Mouse (Mus musculus) neural tube, embryonic 15.5 days (tissue): ENCODE results near the gene Cers6. TPM values are rescaled to one million over a fixed set of nuclear protein-coding genes. Genes with fewer than 3 reads are reported as not detected.

Experiments used
- ATAC-seq: fragments of 200-750 bp; cut with Nextera tagmentation; 2 replicates; pipeline ENCODE4 v1.8.0; 2017; ENCODE audit warnings: mild to moderate bottlenecking, moderate TSS enrichment, moderate library complexity; ENCODE audit not compliant: low FRiP score
- H3K27ac ChIP-seq: fragments of 300-500 bp; sonication (generic); replicated peaks from 2 replicates; pipeline ENCODE4 v1.5.1; 2015; ENCODE audit warnings: mild to moderate bottlenecking, inconsistent platforms
- H3K27me3 ChIP-seq: fragments of 300-500 bp; sonication (generic); replicated peaks from 2 replicates; pipeline ENCODE4 v1.6.1; 2015; ENCODE audit warnings: inconsistent platforms
- H3K36me3 ChIP-seq: fragments of 300-500 bp; sonication (generic); 2 replicates; pipeline ENCODE4 v1.6.1; 2015; ENCODE audit warnings: inconsistent platforms
- H3K4me1 ChIP-seq: fragments of 300-500 bp; sonication (generic); 2 replicates; pipeline ENCODE4 v1.6.1; 2015; ENCODE audit warnings: inconsistent platforms
- H3K4me2 ChIP-seq: fragments of 300-500 bp; sonication (generic); 2 replicates; pipeline ENCODE4 v1.6.1; 2015; ENCODE audit warnings: inconsistent platforms, mild to moderate bottlenecking, moderate library complexity
- H3K4me3 ChIP-seq: fragments of 300-500 bp; sonication (generic); replicated peaks from 2 replicates; pipeline ENCODE4 v1.5.1; 2015; ENCODE audit warnings: mild to moderate bottlenecking, inconsistent platforms
- H3K9ac ChIP-seq: fragments of 300-500 bp; sonication (generic); replicated peaks from 2 replicates; pipeline ENCODE4 v1.6.1; 2015; ENCODE audit warnings: mild to moderate bottlenecking, inconsistent platforms
- H3K9me3 ChIP-seq: fragments of 300-500 bp; sonication (generic); replicated peaks from 2 replicates; pipeline ENCODE4 v1.6.1; 2016; ENCODE audit warnings: inconsistent platforms
- WGBS: fragments of 180-500 bp; shearing (Covaris S2); methylation state at CpG from one replicate; pipeline ENCODE4 v1.1.7; 2015; ENCODE audit warnings: mixed read lengths; 5-methylcytosine and 5-hydroxymethylcytosine counted together
- polyA plus RNA-seq: library from polyadenylated mRNA; unstranded; fragments of >200 nt; fragmentation: Nextera tagmentation; extraction: Ambion mirVana; gene quantifications from 2 replicates; pipeline ENCODE4 v1.2.1, GENCODE M21; 2015

Cers6 gene
- polyA plus RNA-seq, 1 experiment from 2014 or later: 52.1 TPM

DNA sequence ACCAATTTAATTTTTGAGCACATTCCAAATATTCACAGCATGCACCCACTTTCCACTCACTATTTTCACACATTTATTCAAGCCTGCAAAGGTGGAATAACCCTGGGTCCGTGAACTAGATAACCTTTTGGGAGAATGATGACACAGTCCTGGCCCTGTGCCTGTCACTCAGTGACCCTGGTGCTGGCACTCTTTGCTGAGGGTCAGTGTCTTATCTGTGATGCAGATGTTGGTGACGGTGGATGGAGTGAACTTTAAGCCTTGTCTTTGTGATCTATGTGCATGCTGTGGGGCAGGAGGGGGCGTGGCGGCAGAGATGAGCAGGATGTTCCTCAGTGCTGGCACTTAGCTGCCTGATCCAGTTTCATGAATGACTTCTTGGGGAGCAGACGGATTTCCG is 41.3 kb downstream of the Cers6 start:
- Histone ChIP-seq H3K9ac (no peak overlapping the region), H3K36me3 (no peaks in the 10 kb centered on the region), H3K4me1 (no peaks in the 10 kb centered on the region), H3K27ac (no peak overlapping the region), H3K9me3 (no peaks in the 10 kb centered on the region), H3K27me3 (no peaks in the 10 kb centered on the region), H3K4me3 (no peak overlapping the region), H3K4me2 (no peak overlapping the region)
- ATAC-seq: 0 out of 2 replicates have a peak, but pooled peaks have one; percentile 31
- WGBS: 59% methylated on average over 6 of the region's 6 CpGs

DNA sequence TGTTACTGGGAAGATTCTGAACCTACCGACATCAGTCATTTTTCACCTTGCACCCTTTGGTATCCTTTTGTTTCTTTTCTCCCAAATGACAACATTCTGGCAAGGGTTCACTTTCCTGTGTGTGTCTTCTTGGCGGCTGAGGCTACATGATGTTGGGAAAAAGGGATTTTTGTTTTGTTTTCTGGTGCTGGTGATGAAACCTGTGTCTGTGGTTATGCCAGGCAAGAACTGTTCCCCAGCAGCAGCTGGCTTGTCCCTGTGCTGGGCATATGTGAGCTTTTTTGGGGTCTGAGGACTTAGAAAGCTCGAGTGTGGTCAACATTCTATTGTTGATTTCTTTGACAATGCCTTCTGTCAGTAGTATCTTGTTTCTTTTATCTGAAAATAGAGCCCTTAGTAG is 45.7 kb downstream of the Cers6 start:
- H3K4me2 ChIP-seq: no peak overlapping the region
- no peak for ATAC-seq
- no peaks in the 10 kb centered on the region for H3K27me3 ChIP-seq
- no peaks in the 10 kb centered on the region for H3K9me3 ChIP-seq
- no peak overlapping the region for H3K4me3 ChIP-seq
- no peak overlapping the region for H3K9ac ChIP-seq
- no peak overlapping the region for H3K27ac ChIP-seq
- no peaks in the 10 kb centered on the region; the same call in 1 of the 2 replicates for H3K4me1 ChIP-seq
- H3K36me3 ChIP-seq: no peaks in the 10 kb centered on the region
- 84% methylated on average over 3 of the region's 3 CpGs for whole genome bisulfite sequencing

GRCm38 (mm10) chr2:68907721-68908463 is 46.7 kb downstream of the Cers6 start:
- Histone ChIP-seq H3K9me3 (no peaks in the 10 kb centered on the region), H3K36me3 (no peaks in the 10 kb centered on the region), H3K4me1 (no peaks in the 10 kb centered on the region; the same call in 1 of the 2 replicates), H3K4me3 (no peak overlapping the region), H3K4me2 (no peak overlapping the region), H3K27me3 (no peaks in the 10 kb centered on the region), H3K9ac (no peak overlapping the region), H3K27ac (no peak overlapping the region)
- ATAC-seq: no peak
- 77% methylated on average over 11 of the region's 11 CpGs for WGBS

DNA sequence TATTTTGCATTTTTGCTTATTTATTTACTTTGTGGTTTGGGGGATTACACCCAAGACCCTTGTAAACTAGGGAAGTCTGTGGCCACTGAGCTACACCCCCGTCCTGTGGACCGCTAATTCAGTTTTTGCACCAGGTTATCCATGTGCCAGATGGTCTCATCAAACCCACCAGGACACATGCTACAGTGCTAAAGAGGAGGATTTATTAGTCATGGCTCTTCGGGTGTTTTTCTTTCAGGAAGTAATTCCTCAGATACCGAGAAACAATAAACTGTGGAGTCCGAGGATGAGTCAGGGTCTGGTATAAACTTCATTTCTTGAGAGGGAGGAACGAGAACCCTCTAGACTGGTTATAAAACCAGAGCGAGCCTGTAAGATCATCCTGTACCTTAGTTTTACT is 49.5 kb downstream of the Cers6 start:
- Histone ChIP-seq H3K36me3 (no peaks in the 10 kb centered on the region), H3K27me3 (no peaks in the 10 kb centered on the region), H3K27ac (no peak overlapping the region), H3K4me3 (no peak overlapping the region), H3K4me2 (no peak overlapping the region), H3K4me1 (no peaks in the 10 kb centered on the region; the same call in 1 of the 2 replicates), H3K9me3 (no peaks in the 10 kb centered on the region), H3K9ac (no peak overlapping the region)
- ATAC-seq: no peak
- 56% methylated on average over 7 of the region's 7 CpGs for WGBS

GRCm38 (mm10) chr2:68911587-68912483 is 50.6 kb downstream of the Cers6 start:
- Histone ChIP-seq H3K9ac (no peak overlapping the region), H3K4me1 (no peaks in the 10 kb centered on the region; the same call in 1 of the 2 replicates), H3K36me3 (no peaks in the 10 kb centered on the region), H3K27ac (no peak overlapping the region), H3K4me3 (no peak overlapping the region), H3K27me3 (no peaks in the 10 kb centered on the region), H3K4me2 (no peak overlapping the region), H3K9me3 (no peaks in the 10 kb centered on the region)
- WGBS: 88% methylated on average over 12 of the region's 12 CpGs
- ATAC-seq: peak; percentile 22; the same call in 1 of the 2 replicates

GRCm38 (mm10) chr2:68915742-68916141 is 54.5 kb downstream of the Cers6 start:
- H3K27me3 ChIP-seq: no peaks in the 10 kb centered on the region
- no peak overlapping the region for H3K4me2 ChIP-seq
- no peak for ATAC-seq
- H3K9ac ChIP-seq: no peak overlapping the region
- no peak overlapping the region for H3K4me3 ChIP-seq
- no peaks in the 10 kb centered on the region for H3K4me1 ChIP-seq
- H3K9me3 ChIP-seq: no peaks in the 10 kb centered on the region
- H3K36me3 ChIP-seq: no peaks in the 10 kb centered on the region
- no peak overlapping the region for H3K27ac ChIP-seq

- ATAC-seq: no peak
- 94% methylated on average over 3 of the region's 3 CpGs for WGBS
Measured at GRCm38 (mm10) chr2:68916299-68916698, 55.1 kb downstream of the Cers6 start.

DNA sequence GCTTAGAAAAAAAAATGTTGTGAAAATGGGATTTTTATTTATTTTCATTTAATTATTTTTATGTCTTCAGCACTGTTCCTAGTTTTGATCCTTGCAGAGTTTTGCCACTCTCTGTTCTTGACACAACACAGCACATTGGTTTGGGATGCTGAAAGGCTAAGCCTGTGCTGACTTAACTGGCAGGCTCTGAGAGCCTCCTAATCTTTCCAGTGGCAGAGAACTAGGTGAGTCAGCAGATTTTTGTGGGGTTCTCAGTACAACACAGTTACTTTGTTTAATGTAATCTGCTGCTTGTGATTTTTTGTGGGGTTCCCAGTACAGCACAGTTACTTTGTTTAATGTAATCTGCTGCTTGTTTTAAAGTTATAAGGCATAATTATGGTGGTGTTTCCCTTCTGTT is 55.8 kb downstream of the Cers6 start:
- no peak for ATAC-seq
- H3K27me3 ChIP-seq: no peaks in the 10 kb centered on the region

More at GRCm38 (mm10) chr2:68916299-68916698, 55.1 kb downstream of the Cers6 start:
- no peak overlapping the region for H3K4me3 ChIP-seq
- H3K27me3 ChIP-seq: no peaks in the 10 kb centered on the region
- H3K36me3 ChIP-seq: no peaks in the 10 kb centered on the region
- H3K9me3 ChIP-seq: no peaks in the 10 kb centered on the region
- H3K27ac ChIP-seq: no peak overlapping the region
- no peak overlapping the region for H3K4me2 ChIP-seq
- no peaks in the 10 kb centered on the region for H3K4me1 ChIP-seq
- no peak overlapping the region for H3K9ac ChIP-seq

DNA sequence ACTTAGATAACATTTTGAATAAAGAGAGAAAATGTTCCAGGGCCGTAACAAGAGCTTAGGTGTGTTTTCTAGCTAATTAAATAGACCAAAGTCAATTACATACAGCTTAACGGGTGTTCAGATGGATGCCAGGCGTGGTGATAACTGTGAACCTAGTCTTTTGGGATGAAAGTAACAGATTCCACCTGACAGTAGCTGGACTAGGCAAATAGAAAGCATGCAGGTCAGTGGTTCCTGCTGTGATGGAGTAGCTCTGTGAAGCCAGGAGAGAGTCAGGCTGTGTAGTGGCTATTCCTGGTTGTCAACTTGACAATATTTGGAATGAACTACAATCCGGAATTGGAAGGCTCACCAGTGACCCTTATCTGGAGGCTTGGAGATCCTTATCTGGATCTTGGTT is 56.3 kb downstream of the Cers6 start:
- Histone ChIP-seq H3K27ac (no peak overlapping the region), H3K4me1 (no peaks in the 10 kb centered on the region), H3K27me3 (no peaks in the 10 kb centered on the region), H3K9ac (no peak overlapping the region), H3K36me3 (no peaks in the 10 kb centered on the region), H3K4me3 (no peak overlapping the region), H3K9me3 (no peaks in the 10 kb centered on the region), H3K4me2 (no peak overlapping the region)
- ATAC-seq: no peak
- 76% methylated on average over 4 of the region's 4 CpGs for WGBS

More for the DNA sequence above, 55.8 kb downstream of the Cers6 start:
- Histone ChIP-seq H3K36me3 (no peaks in the 10 kb centered on the region), H3K4me1 (no peaks in the 10 kb centered on the region), H3K4me3 (no peak overlapping the region), H3K27ac (no peak overlapping the region), H3K9me3 (no peaks in the 10 kb centered on the region), H3K9ac (no peak overlapping the region), H3K4me2 (no peak overlapping the region)

GRCm38 (mm10) chr2:68924344-68924743 is 63.1 kb downstream of the Cers6 start:
- H3K4me2 ChIP-seq: no peak overlapping the region
- H3K27ac ChIP-seq: no peak overlapping the region
- ATAC-seq: no peak
- H3K9ac ChIP-seq: no peak overlapping the region
- no peaks in the 10 kb centered on the region for H3K36me3 ChIP-seq
- no peaks in the 10 kb centered on the region for H3K27me3 ChIP-seq
- peaks cover 15% of the 10 kb centered on the region; the same call in 1 of the 2 replicates for H3K4me1 ChIP-seq
- no peak overlapping the region for H3K4me3 ChIP-seq
- 85% methylated on average over 9 of the region's 9 CpGs for WGBS
- no peaks in the 10 kb centered on the region for H3K9me3 ChIP-seq

DNA sequence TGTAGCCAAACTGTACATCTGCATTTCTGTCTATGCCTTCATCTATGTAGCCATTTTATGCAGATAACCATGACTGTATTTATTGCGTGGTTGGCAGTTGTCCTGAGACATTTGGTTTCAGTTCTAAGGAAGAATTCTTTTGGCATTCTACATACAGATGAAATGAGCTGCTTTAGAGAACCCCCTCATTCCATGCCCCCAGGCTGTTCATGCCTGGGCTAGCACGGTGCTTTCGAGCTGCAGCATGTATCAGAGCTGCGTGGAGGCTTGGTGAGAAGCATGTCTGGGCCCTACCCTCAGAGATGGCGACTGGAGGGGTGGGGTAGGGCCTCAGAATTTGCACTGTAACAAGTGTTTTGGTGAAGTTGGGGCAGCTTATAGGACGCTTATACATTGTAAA is 64.3 kb downstream of the Cers6 start:
- WGBS: 79% methylated on average over 6 of the region's 6 CpGs
- Histone ChIP-seq H3K4me2 (no peak overlapping the region), H3K27me3 (no peaks in the 10 kb centered on the region), H3K4me1 (peaks cover 15% of the 10 kb centered on the region; the same call in 1 of the 2 replicates), H3K27ac (no peak overlapping the region), H3K9me3 (no peaks in the 10 kb centered on the region), H3K9ac (no peak overlapping the region), H3K36me3 (no peaks in the 10 kb centered on the region), H3K4me3 (no peak overlapping the region)
- ATAC-seq: no peak
